Mouse (Mus musculus): Measurements from ENCODE around the gene Pdcd11. TPM values are rescaled to one million over a fixed set of nuclear protein-coding genes. Genes with fewer than 3 reads are reported as not detected.

The Pdcd11 gene
- polyA plus RNA-seq, 2 experiments = 3.5 to 8.0 TPM

GRCm38 (mm10) chr19:47122802-47123201 lies 32.2 kb downstream of the Pdcd11 start:
- WGBS (ENCODE audit: insufficient replicate concordance) = 16% methylated on average over 2 of the region's 2 CpGs
- TF ChIP-seq EP300 (IDR thresholded peaks at IDR 0.05; ENCODE audit: low read depth) = no peak
- TF ChIP-seq CTCF (IDR thresholded peaks at IDR 0.05; ENCODE audit: low read depth) = peak; percentile 76
- Histone ChIP-seq H3K9me3 (ENCODE audit: control insufficient read depth, low read length) (no peaks in the 10 kb centered on the region), H3K9ac (replicated peaks) (no peak overlapping the region), H3K4me3 (ENCODE audit: insufficient read depth in 1 of 2, low read depth in 2 of 2, low read length in 2 of 2) (no peak overlapping the region), H3K36me3 (replicated peaks; ENCODE audit: control insufficient read depth, insufficient read depth, low read depth) (peaks cover 20% of the 10 kb centered on the region), H3K27ac (no peak overlapping the region), H3K27me3 (ENCODE audit: control insufficient read depth, insufficient read depth, low read length) (no peaks in the 10 kb centered on the region), H3K4me2 (ENCODE audit: low read depth) (no peak overlapping the region), H3K4me1 (replicated peaks; ENCODE audit: control insufficient read depth in 2 of 2, insufficient read depth in 2 of 2, low read length in 1 of 2) (no peaks in the 10 kb centered on the region)
- ATAC-seq (ENCODE audit: insufficient read depth) (no peak), DNase-seq (ENCODE audit: low read depth in 3 of 3, low spot score in 3 of 3) (no peak)

GRCm38 (mm10) chr19:47128164-47128563 lies 37.6 kb downstream of the Pdcd11 start:
- Histone ChIP-seq H3K27me3 (ENCODE audit: control insufficient read depth, insufficient read depth, low read length) (no peaks in the 10 kb centered on the region), H3K36me3 (replicated peaks; ENCODE audit: control insufficient read depth, insufficient read depth, low read depth) (peaks cover 46% of the 10 kb centered on the region), H3K4me3 (ENCODE audit: insufficient read depth in 1 of 2, low read depth in 2 of 2, low read length in 2 of 2) (no peak overlapping the region), H3K9me3 (ENCODE audit: control insufficient read depth, low read length) (no peaks in the 10 kb centered on the region), H3K27ac (no peak overlapping the region), H3K9ac (replicated peaks) (no peak overlapping the region), H3K4me1 (replicated peaks; ENCODE audit: control insufficient read depth in 2 of 2, insufficient read depth in 2 of 2, low read length in 1 of 2) (no peaks in the 10 kb centered on the region), H3K4me2 (ENCODE audit: low read depth) (no peak overlapping the region)
- no peak for ATAC-seq (ENCODE audit: insufficient read depth)
- no peak for TF ChIP-seq CTCF (IDR thresholded peaks at IDR 0.05; ENCODE audit: low read depth)
- no peak for TF ChIP-seq EP300 (IDR thresholded peaks at IDR 0.05; ENCODE audit: low read depth)
- 85% methylated on average over 10 of the region's 10 CpGs for WGBS (ENCODE audit: insufficient replicate concordance)
- no peak for DNase-seq (ENCODE audit: low read depth in 3 of 3, low spot score in 3 of 3)

- H3K27me3 ChIP-seq (ENCODE audit: control insufficient read depth, insufficient read depth, low read length) = no peaks in the 10 kb centered on the region
- H3K4me2 ChIP-seq (ENCODE audit: low read depth) = no peak overlapping the region
- no peak overlapping the region for H3K27ac ChIP-seq
- no peak overlapping the region for H3K9ac ChIP-seq (replicated peaks)
- no peaks in the 10 kb centered on the region; a peak in 1 of 4 replicates for H3K4me1 ChIP-seq (replicated peaks; ENCODE audit: control insufficient read depth in 2 of 2, insufficient read depth in 2 of 2, low read length in 1 of 2)
- H3K9me3 ChIP-seq (ENCODE audit: control insufficient read depth, low read length) = no peaks in the 10 kb centered on the region
- peaks cover 46% of the 10 kb centered on the region for H3K36me3 ChIP-seq (replicated peaks; ENCODE audit: control insufficient read depth, insufficient read depth, low read depth)
- TF ChIP-seq CTCF (IDR thresholded peaks at IDR 0.05; ENCODE audit: low read depth) (no peak), EP300 (IDR thresholded peaks at IDR 0.05; ENCODE audit: low read depth) (no peak)
- no peak for ATAC-seq (ENCODE audit: insufficient read depth)
- WGBS (ENCODE audit: insufficient replicate concordance) = 82% methylated on average over 11 of the region's 11 CpGs
- no peak for DNase-seq (ENCODE audit: low read depth in 3 of 3, low spot score in 3 of 3)
- no peak overlapping the region for H3K4me3 ChIP-seq (ENCODE audit: insufficient read depth in 1 of 2, low read depth in 2 of 2, low read length in 2 of 2)
Measured at GRCm38 (mm10) chr19:47128835-47129234, 38.3 kb downstream of the Pdcd11 start.

GRCm38 (mm10) chr19:47130551-47131125 lies 40.1 kb downstream of the Pdcd11 start:
- no peak overlapping the region for H3K9ac ChIP-seq (replicated peaks)
- H3K4me2 ChIP-seq (ENCODE audit: low read depth) = no peak overlapping the region
- 87% methylated on average over 15 of the region's 15 CpGs for WGBS (ENCODE audit: insufficient replicate concordance)
- H3K4me3 ChIP-seq (ENCODE audit: insufficient read depth in 1 of 2, low read depth in 2 of 2, low read length in 2 of 2) = no peak overlapping the region
- H3K27me3 ChIP-seq (ENCODE audit: control insufficient read depth, insufficient read depth, low read length) = no peaks in the 10 kb centered on the region
- no peaks in the 10 kb centered on the region; a peak in 1 of 4 replicates for H3K4me1 ChIP-seq (replicated peaks; ENCODE audit: control insufficient read depth in 2 of 2, insufficient read depth in 2 of 2, low read length in 1 of 2)
- DNase-seq (ENCODE audit: low read depth in 3 of 3, low spot score in 3 of 3) = no peak
- no peaks in the 10 kb centered on the region for H3K9me3 ChIP-seq (ENCODE audit: control insufficient read depth, low read length)
- no peak for ATAC-seq (ENCODE audit: insufficient read depth)
- H3K36me3 ChIP-seq (replicated peaks; ENCODE audit: control insufficient read depth, insufficient read depth, low read depth) = peaks cover 41% of the 10 kb centered on the region
- TF ChIP-seq EP300 (IDR thresholded peaks at IDR 0.05; ENCODE audit: low read depth) (no peak), CTCF (IDR thresholded peaks at IDR 0.05; ENCODE audit: low read depth) (no peak)
- no peak overlapping the region for H3K27ac ChIP-seq

- no peaks in the 10 kb centered on the region; the same call in 1 of the 2 replicates for H3K27me3 ChIP-seq (ENCODE audit: control insufficient read depth, insufficient read depth, low read length)
- H3K9me3 ChIP-seq (ENCODE audit: control insufficient read depth, low read length) = no peaks in the 10 kb centered on the region
- H3K4me1 ChIP-seq (replicated peaks; ENCODE audit: control insufficient read depth in 2 of 2, insufficient read depth in 2 of 2, low read length in 1 of 2) = peaks cover 0 to 6% of the 10 kb centered on the region in 2 experiments; a peak in 3 of 4 replicates
- 21% methylated on average over 7 of the region's 7 CpGs for WGBS (ENCODE audit: insufficient replicate concordance)
- H3K27ac ChIP-seq = no peak overlapping the region
- peak in 1 of 3 experiments; percentile 16 for DNase-seq (ENCODE audit: low read depth in 3 of 3, low spot score in 3 of 3)
- H3K4me2 ChIP-seq (ENCODE audit: low read depth) = no peak overlapping the region
- no peak for TF ChIP-seq EP300 (IDR thresholded peaks at IDR 0.05; ENCODE audit: low read depth)
- no peak for TF ChIP-seq CTCF (IDR thresholded peaks at IDR 0.05; ENCODE audit: low read depth)
- H3K9ac ChIP-seq (replicated peaks) = no peak overlapping the region
- no peak for ATAC-seq (ENCODE audit: insufficient read depth)
- H3K36me3 ChIP-seq (replicated peaks; ENCODE audit: control insufficient read depth, insufficient read depth, low read depth) = peaks cover 30% of the 10 kb centered on the region
- no peak overlapping the region for H3K4me3 ChIP-seq (ENCODE audit: insufficient read depth in 1 of 2, low read depth in 2 of 2, low read length in 2 of 2)
Measured at GRCm38 (mm10) chr19:47133161-47133560, 42.6 kb downstream of the Pdcd11 start.
